Mouse (Mus musculus) CD4-positive, CD25-positive, alpha-beta regulatory T cell, adult 4 months (primary cell): ENCODE data around the gene Agfg2. TPM values are rescaled to one million over a fixed set of nuclear protein-coding genes. Genes with fewer than 3 reads are reported as not detected.

Experiments
- ATAC-seq: one replicate; pipeline ENCODE4 v1.8.0; 2017
- polyA plus RNA-seq, 2 experiments: library from polyadenylated mRNA; unstranded; fragments of 100-300 nt; shearing (Covaris generic); gene quantifications; one replicate each; pipeline ENCODE4 v1.2.1; 2017

Gene Agfg2
- 10 to 100 TPM; 14.3 to 15.7 TPM for polyA plus RNA-seq

GRCm38 (mm10) chr5:137684294-137685123 lies at the start of gene Agfg2:
Agfg2 (minus strand) TSS chr5:137684726.
- peak; percentile 98 for ATAC-seq

GRCm38 (mm10) chr5:137733638-137734288 lies 49.2 kb upstream of the Agfg2 start:
- no peak for ATAC-seq

GRCm38 (mm10) chr5:137726767-137727166 lies 42.2 kb upstream of the Agfg2 start:
- no peak for ATAC-seq

- ATAC-seq, result no peak
These were observed 39.3 kb upstream of the Agfg2 start for GRCm38 (mm10) chr5:137723840-137724239.

- peak; percentile 37 for ATAC-seq
These were observed 36.1 kb upstream of the Agfg2 start for GRCm38 (mm10) chr5:137720558-137721164.

GRCm38 (mm10) chr5:137719088-137719487 lies 34.6 kb upstream of the Agfg2 start:
- no peak for ATAC-seq

GRCm38 (mm10) chr5:137718020-137718790 lies 33.7 kb upstream of the Agfg2 start:
- ATAC-seq, result peak; percentile 93

GRCm38 (mm10) chr5:137715685-137716084 lies 31.2 kb upstream of the Agfg2 start:
- no peak for ATAC-seq

- no peak for ATAC-seq
These were observed 28.9 kb upstream of the Agfg2 start for GRCm38 (mm10) chr5:137713454-137713853.

- peak; percentile 79 for ATAC-seq
These were observed 22.5 kb upstream of the Agfg2 start for GRCm38 (mm10) chr5:137706913-137707633.

- ATAC-seq, result peak; percentile 40
These were observed 20.7 kb upstream of the Agfg2 start for GRCm38 (mm10) chr5:137705242-137705641.

GRCm38 (mm10) chr5:137699850-137700249 lies 15.3 kb upstream of the Agfg2 start:
- no peak for ATAC-seq

- ATAC-seq, result no peak
These were observed 14.6 kb upstream of the Agfg2 start for GRCm38 (mm10) chr5:137699080-137699479.

GRCm38 (mm10) chr5:137695930-137696329 lies 11.4 kb upstream of the Agfg2 start:
- no peak for ATAC-seq

GRCm38 (mm10) chr5:137694796-137695195 lies 10.3 kb upstream of the Agfg2 start:
- no peak for ATAC-seq

- peak; percentile 90 for ATAC-seq
These were observed 7.4 kb upstream of the Agfg2 start for GRCm38 (mm10) chr5:137691881-137692280.

- ATAC-seq, result no peak
These were observed 6.0 kb upstream of the Agfg2 start for GRCm38 (mm10) chr5:137690531-137690930.

GRCm38 (mm10) chr5:137689974-137690373 lies 5.4 kb upstream of the Agfg2 start:
- no peak for ATAC-seq

- ATAC-seq, result no peak
These were observed 1.7 kb upstream of the Agfg2 start for GRCm38 (mm10) chr5:137686127-137686790.

GRCm38 (mm10) chr5:137685653-137686052 lies 1.1 kb upstream of the Agfg2 start:
- no peak for ATAC-seq
